Mouse (Mus musculus): ENCODE measurements around the gene Adgrb2.

GRCm38 (mm10) chr4:129996015-129996414 is 11.3 kb downstream of the Adgrb2 start:
- peak; percentile 29; the same call in 1 of the 2 replicates for TF ChIP-seq CTCF (IDR thresholded peaks at IDR 0.05)
- TF ChIP-seq EP300 (IDR thresholded peaks at IDR 0.05) = no peak

All from lung, postnatal 0 days (tissue).